9 mouse cellular contexts compared by ENCODE assay signal in the genomic region with DNA sequence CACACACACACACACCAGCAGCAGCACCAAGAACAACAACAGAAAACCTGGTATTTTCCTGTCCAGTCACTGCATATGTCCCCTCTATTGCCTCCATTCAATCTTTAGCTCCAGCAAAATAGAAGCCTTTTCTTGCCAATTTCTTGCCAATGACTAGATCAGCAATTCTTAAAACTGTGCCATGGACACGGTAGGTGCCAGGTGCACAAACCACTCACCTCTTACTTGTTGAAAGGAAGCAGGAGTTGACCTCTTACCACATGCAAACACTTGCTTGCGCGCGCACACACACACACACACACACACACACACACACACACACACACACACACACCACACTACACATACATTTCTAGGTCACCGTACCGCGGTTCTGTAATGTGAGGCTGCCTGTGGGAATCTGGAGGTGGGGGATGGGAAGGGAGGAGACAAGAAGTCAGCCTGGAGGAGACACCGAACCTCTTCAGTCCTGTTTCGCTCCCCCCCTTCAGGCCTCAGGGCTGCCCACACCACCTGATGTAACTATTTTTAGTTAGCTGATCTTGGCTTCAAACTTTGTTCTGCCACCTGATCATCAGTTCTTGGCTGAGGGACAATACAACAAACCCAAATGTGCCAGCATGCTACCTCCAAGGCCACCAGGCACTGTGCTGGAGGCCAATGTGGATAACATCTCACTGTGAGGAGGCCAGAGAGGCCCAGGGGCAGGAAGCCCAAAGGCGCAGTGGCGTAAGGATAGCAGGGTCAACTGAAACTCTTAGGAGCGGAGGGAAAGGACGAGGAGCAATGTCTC. TPM values are rescaled to one million over a fixed set of nuclear protein-coding genes. Genes with fewer than 3 reads are reported as not detected.
DNase-seq lines count a peak whose midpoint lies in the region; ATAC-seq and TF ChIP-seq lines count a peak whose summit lies in the region.
"Had no signal": no experiment of that assay in that cellular context is flagged by ENCODE, and none has a peak within 500 bp of the region (broad histone marks: within the 10 kb centered on the region; RNA-seq: fewer than 3 reads in every experiment).

No protein-coding gene starts in this region.

- ATAC-seq in midbrain, embryonic 13.5 days: no peak
- ATAC-seq in stomach, postnatal 0 days (ENCODE audit: low FRiP score, low TSS enrichment): no peak

- H3K9ac ChIP-seq in midbrain, embryonic 13.5 days (replicated peaks): no peak overlapping the region
- H3K9ac ChIP-seq in stomach, postnatal 0 days (ENCODE audit: low read length): no peak overlapping the region
- H3K9ac ChIP-seq: midbrain, embryonic 12.5 days had no signal

- H3K4me3 ChIP-seq in midbrain, embryonic 13.5 days (replicated peaks): no peak overlapping the region
- H3K4me3 ChIP-seq in stomach, postnatal 0 days (ENCODE audit: low read depth, low read length): no peak overlapping the region
- H3K4me3 ChIP-seq: midbrain, embryonic 12.5 days had no signal

- 90% methylated on average over 13 of the region's 13 CpGs for WGBS in midbrain, embryonic 13.5 days
- WGBS in stomach, postnatal 0 days: 79% methylated on average over 13 of the region's 13 CpGs

- TF ChIP-seq CTCF in stomach, postnatal 0 days (IDR thresholded peaks at IDR 0.05; ENCODE audit: low read depth): no peak

- no peak overlapping the region for H3K4me2 ChIP-seq in midbrain, embryonic 13.5 days (replicated peaks)
- H3K4me2 ChIP-seq in stomach, postnatal 0 days (replicated peaks; ENCODE audit: low read depth): no peak overlapping the region
- H3K4me2 ChIP-seq: midbrain, embryonic 12.5 days had no signal

- H3K36me3 ChIP-seq in midbrain, embryonic 13.5 days: no peaks in the 10 kb centered on the region
- H3K36me3 ChIP-seq in stomach, postnatal 0 days (ENCODE audit: control insufficient read depth, insufficient read depth, low read length): no peaks in the 10 kb centered on the region; the same call in 1 of the 2 replicates
- H3K36me3 ChIP-seq: midbrain, embryonic 12.5 days had no signal

- H3K4me1 ChIP-seq in midbrain, embryonic 13.5 days (replicated peaks): peaks cover 12% of the 10 kb centered on the region
- peaks cover 4% of the 10 kb centered on the region; the same call in 1 of the 2 replicates for H3K4me1 ChIP-seq in stomach, postnatal 0 days (replicated peaks; ENCODE audit: control insufficient read depth, insufficient read depth)

- peaks cover 18% of the 10 kb centered on the region for H3K27me3 ChIP-seq in midbrain, embryonic 13.5 days
- H3K27me3 ChIP-seq in stomach, postnatal 0 days (ENCODE audit: control insufficient read depth, insufficient read depth, low read length): no peaks in the 10 kb centered on the region

- H3K9me3 ChIP-seq in midbrain, embryonic 13.5 days: no peaks in the 10 kb centered on the region
- H3K9me3 ChIP-seq in stomach, postnatal 0 days (ENCODE audit: control insufficient read depth, low read length): no peaks in the 10 kb centered on the region
- H3K9me3 ChIP-seq: midbrain, embryonic 12.5 days had no signal

- no peak overlapping the region for H3K27ac ChIP-seq in midbrain, embryonic 13.5 days
- H3K27ac ChIP-seq in stomach, postnatal 0 days (replicated peaks): no peak overlapping the region
- H3K27ac ChIP-seq: midbrain, embryonic 12.5 days had no signal

- peak; percentile 87 for DNase-seq in gastrocnemius, adult 18-20 months (ENCODE audit: low spot score)
- DNase-seq in gastrocnemius, postnatal 10 days: no peak
- DNase-seq in NIH3T3 (ENCODE audit: low read depth): peak; percentile 48
- peak; percentile 80 to 84 for DNase-seq in cerebellum, postnatal 25 days
- DNase-seq in kidney, adult 9 months: peak; percentile 81
- DNase-seq in right cerebral cortex, postnatal 25 days: no peak
- DNase-seq in stomach, postnatal 0 days (ENCODE audit: low spot score): no peak

- no peak for TF ChIP-seq EP300 in stomach, postnatal 0 days (optimal IDR thresholded peaks at IDR 0.05)

RNA-seq across cellular contexts. Expression of a gene that starts 3.0 kb away (rescaled TPM):
- 1 to 10 TPM; 5.7 to 8.4 TPM for total RNA-seq in gastrocnemius, adult 18-20 months (2021)
- 1 to 10 TPM; 5.7 to 9.4 TPM for total RNA-seq in gastrocnemius, postnatal 10 days (2021)
- 0.58 TPM in 2 replicates for polyA plus RNA-seq in midbrain, embryonic 13.5 days (2015; fragmentation: Nextera tagmentation; extraction: Ambion mirVana)
- 1.9 and 2.0 TPM in 2 replicates for polyA plus RNA-seq in stomach, postnatal 0 days (2015; fragmentation: Nextera tagmentation; extraction: Ambion mirVana)

RNA-seq across cellular contexts. Expression of a gene that starts 41.8 kb away (rescaled TPM):
- total RNA-seq in gastrocnemius, adult 18-20 months (2021): 10 to 100 TPM; 26.5 to 27.1 TPM
- 10 to 100 TPM; 15.1 to 15.8 TPM for total RNA-seq in gastrocnemius, postnatal 10 days (2021)
- polyA plus RNA-seq in midbrain, embryonic 13.5 days (2015; fragmentation: Nextera tagmentation; extraction: Ambion mirVana): 21.7 and 22.6 TPM in 2 replicates
- 9.6 and 10.3 TPM in 2 replicates for polyA plus RNA-seq in stomach, postnatal 0 days (2015; fragmentation: Nextera tagmentation; extraction: Ambion mirVana)

RNA-seq across cellular contexts. Expression of a gene that starts 46.5 kb away (rescaled TPM):
- total RNA-seq in gastrocnemius, adult 18-20 months (2021): 1 to 10 TPM; 6.1 to 7.5 TPM
- total RNA-seq in gastrocnemius, postnatal 10 days (2021): 10 to 100 TPM; 15.5 to 15.9 TPM
- 84.8 and 89.3 TPM in 2 replicates for polyA plus RNA-seq in midbrain, embryonic 13.5 days (2015; fragmentation: Nextera tagmentation; extraction: Ambion mirVana)
- polyA plus RNA-seq in stomach, postnatal 0 days (2015; fragmentation: Nextera tagmentation; extraction: Ambion mirVana): 25.3 and 27.6 TPM in 2 replicates

Comparison
In these comparisons a context has a peak if more than half of its experiments do, and no peak if none do; other contexts are left out.
1. DNase-seq: peak in gastrocnemius, adult 18-20 months (single experiment), NIH3T3 (single experiment), cerebellum, postnatal 25 days (2 of 2) and kidney, adult 9 months (single experiment); none in gastrocnemius, postnatal 10 days (single experiment), right cerebral cortex, postnatal 25 days (single experiment) and stomach, postnatal 0 days (single experiment).